Mouse (Mus musculus) G1E (cell line): ENCODE data around the gene Oat. TPM values are rescaled to one million over a fixed set of nuclear protein-coding genes. Genes with fewer than 3 reads are reported as not detected.
A peak's percentile ranks its signal among the peaks of the same experiment; 100 is the strongest.

ENCODE experiments used
- ATAC-seq: 2 replicates; pipeline ENCODE4 v1.8.0; 2016; ENCODE audit warnings: mild to moderate bottlenecking; ENCODE audit not compliant: insufficient number of reproducible peaks, poor library complexity, low FRiP score, severe bottlenecking; ENCODE audit errors: extremely low read depth
- DNase-seq: peaks from one replicate; pipeline ENCODE4 v3.0.0; 2012; ENCODE audit warnings: low spot score
- H3K27me3 ChIP-seq: 2 replicates; pipeline ENCODE4 v1.6.1; 2012; ENCODE audit warnings: mild to moderate bottlenecking, low read length, inconsistent platforms; ENCODE audit not compliant: insufficient read depth
- H3K36me3 ChIP-seq: replicated peaks from 2 replicates; pipeline ENCODE3; 2012; ENCODE audit warnings: mild to moderate bottlenecking, inconsistent platforms
- H3K4me1 ChIP-seq: 2 replicates; pipeline ENCODE4 v1.6.1; 2012; ENCODE audit warnings: low read depth, low read length, inconsistent platforms, mixed read lengths; ENCODE audit not compliant: insufficient read depth
- H3K4me3 ChIP-seq: 2 replicates; pipeline ENCODE4 v1.5.1; 2012; ENCODE audit warnings: low read depth, mild to moderate bottlenecking, inconsistent platforms, low read length, moderate library complexity, mixed read lengths
- H3K9me3 ChIP-seq: replicated peaks from 2 replicates; pipeline ENCODE4 v1.6.1; 2012; ENCODE audit warnings: inconsistent platforms
- CTCF ChIP-seq: IDR thresholded peaks from 2 replicates; pipeline ENCODE4 v1.5.1; 2012; ENCODE audit warnings: low read depth, low read length, inconsistent platforms, mixed read lengths
- GATA1 ChIP-seq: IDR thresholded peaks from 2 replicates; pipeline ENCODE4 v1.6.1; 2012; ENCODE audit warnings: borderline replicate concordance, low read length, inconsistent platforms, mixed read lengths
- GATA2 ChIP-seq: IDR thresholded peaks from 2 replicates; pipeline ENCODE4 v1.6.1; 2012; ENCODE audit warnings: low read depth, low read length, inconsistent platforms, borderline replicate concordance
- POLR2AphosphoS5 ChIP-seq: IDR thresholded peaks from 2 replicates; pipeline ENCODE4 v1.6.1; 2012; ENCODE audit warnings: low read depth, low read length, inconsistent platforms; ENCODE audit not compliant: insufficient replicate concordance
- TAL1 ChIP-seq: conservative IDR thresholded peaks from 2 replicates; pipeline ENCODE4 v1.6.1; 2012; ENCODE audit warnings: low read depth, low read length, inconsistent platforms, mixed read lengths
- polyA plus RNA-seq: library from polyadenylated mRNA; stranded (reverse); fragments of >175 nt; gene quantifications from 2 replicates; pipeline ENCODE4 v1.2.3, GENCODE M21; 2012
- total RNA-seq, 2 experiments: library from RNA; stranded (forward) in 1 of 2; stranded (reverse) in 1 of 2; fragments of 200-1000 nt in 1 of 2; fragments of >200 nt in 1 of 2; fragmentation: Nextera tagmentation in 1 of 2; gene quantifications; 2 replicates each; pipeline ENCODE4 v1.2.3; 2014 to 2017

Oat gene
- total RNA-seq (2014; fragmentation: Nextera tagmentation) (70.6 and 72.4 TPM in 2 replicates), total RNA-seq (2017) (109 and 114 TPM in 2 replicates), polyA plus RNA-seq (2.3 and 2.5 TPM in 2 replicates)

GRCm38 (mm10) chr7:132576116-132576650, at the start of gene Oat:
Gene Oat, minus strand, starts transcription at chr7:132576398.
- Histone ChIP-seq H3K9me3 (no peaks in the 10 kb centered on the region), H3K36me3 (peaks cover 11% of the 10 kb centered on the region), H3K27me3 (peaks cover 9% of the 10 kb centered on the region; the same call in 1 of the 2 replicates), H3K4me1 (peaks cover 16% of the 10 kb centered on the region), H3K4me3 (peak within 1 kb of the TSS; percentile 79)
- no peak for TF ChIP-seq POLR2AphosphoS5
- no peak for TF ChIP-seq TAL1
- TF ChIP-seq GATA1, result no peak
- TF ChIP-seq GATA2, result no peak
- no peak for TF ChIP-seq CTCF
- ATAC-seq (peak; percentile 94), DNase-seq (peak; percentile 93)

GRCm38 (mm10) chr7:132624161-132624560, 48.0 kb upstream of the Oat start:
- no peak overlapping the region for H3K4me3 ChIP-seq
- ATAC-seq (no peak), DNase-seq (no peak)

GRCm38 (mm10) chr7:132619975-132620918, 44.0 kb upstream of the Oat start:
- ATAC-seq, result no peak
- H3K9me3 ChIP-seq, result no peaks in the 10 kb centered on the region
- peaks cover 24% of the 10 kb centered on the region for H3K27me3 ChIP-seq
- no peaks in the 10 kb centered on the region for H3K4me1 ChIP-seq
- no peak for DNase-seq
- TF ChIP-seq TAL1 (no peak), GATA2 (no peak), GATA1 (no peak)
- no peaks in the 10 kb centered on the region for H3K36me3 ChIP-seq
- H3K4me3 ChIP-seq, result no peak overlapping the region

More at GRCm38 (mm10) chr7:132624161-132624560, 48.0 kb upstream of the Oat start:
- no peaks in the 10 kb centered on the region for H3K9me3 ChIP-seq
- H3K27me3 ChIP-seq, result peaks cover 29% of the 10 kb centered on the region
- no peak for TF ChIP-seq GATA1
- TF ChIP-seq POLR2AphosphoS5, result no peak
- TF ChIP-seq CTCF, result no peak
- TF ChIP-seq GATA2, result no peak
- TF ChIP-seq TAL1, result no peak
- H3K4me1 ChIP-seq, result no peaks in the 10 kb centered on the region
- no peaks in the 10 kb centered on the region for H3K36me3 ChIP-seq

GRCm38 (mm10) chr7:132619549-132619948, 43.4 kb upstream of the Oat start:
- Histone ChIP-seq H3K36me3 (no peaks in the 10 kb centered on the region), H3K9me3 (no peaks in the 10 kb centered on the region), H3K27me3 (peaks cover 19% of the 10 kb centered on the region), H3K4me1 (no peaks in the 10 kb centered on the region), H3K4me3 (no peak overlapping the region)
- ATAC-seq, result no peak
- DNase-seq, result no peak
- no peak for TF ChIP-seq TAL1
- no peak for TF ChIP-seq POLR2AphosphoS5
- no peak for TF ChIP-seq GATA1
- no peak for TF ChIP-seq GATA2
- no peak for TF ChIP-seq CTCF

- H3K27me3 ChIP-seq, result peaks cover 11% of the 10 kb centered on the region
- no peaks in the 10 kb centered on the region for H3K4me1 ChIP-seq
These were observed 40.9 kb upstream of the Oat start for GRCm38 (mm10) chr7:132617021-132617564.

GRCm38 (mm10) chr7:132616391-132616790, 40.2 kb upstream of the Oat start:
- ATAC-seq (no peak), DNase-seq (no peak)
- peaks cover 11% of the 10 kb centered on the region for H3K27me3 ChIP-seq
- H3K9me3 ChIP-seq, result no peaks in the 10 kb centered on the region
- no peaks in the 10 kb centered on the region for H3K4me1 ChIP-seq
- H3K4me3 ChIP-seq, result no peak overlapping the region
- no peaks in the 10 kb centered on the region for H3K36me3 ChIP-seq
- no peak for TF ChIP-seq TAL1
- TF ChIP-seq POLR2AphosphoS5, result no peak
- no peak for TF ChIP-seq GATA1
- TF ChIP-seq GATA2, result no peak

More at GRCm38 (mm10) chr7:132617021-132617564, 40.9 kb upstream of the Oat start:
- no peak for DNase-seq
- ATAC-seq, result no peak
- TF ChIP-seq CTCF (no peak), GATA2 (no peak), TAL1 (no peak), GATA1 (no peak), POLR2AphosphoS5 (no peak)
- H3K4me3 ChIP-seq, result no peak overlapping the region
- no peaks in the 10 kb centered on the region for H3K36me3 ChIP-seq
- H3K9me3 ChIP-seq, result no peaks in the 10 kb centered on the region
